Mouse (Mus musculus) brain, embryonic 18.5 days (tissue): ENCODE results near the gene Slc35c2.

Experiments
- DNase-seq: peaks from one replicate; pipeline ENCODE4 v3.0.0-alpha.2; 2012; ENCODE audit warnings: low read depth, low spot score

Gene Slc35c2

GRCm38 (mm10) chr2:165312381-165312780 lies 24.7 kb upstream of the Slc35c2 start:
- DNase-seq, result no peak

- DNase-seq, result no peak
Measured at GRCm38 (mm10) chr2:165311577-165311976, 23.9 kb upstream of the Slc35c2 start.

DNA sequence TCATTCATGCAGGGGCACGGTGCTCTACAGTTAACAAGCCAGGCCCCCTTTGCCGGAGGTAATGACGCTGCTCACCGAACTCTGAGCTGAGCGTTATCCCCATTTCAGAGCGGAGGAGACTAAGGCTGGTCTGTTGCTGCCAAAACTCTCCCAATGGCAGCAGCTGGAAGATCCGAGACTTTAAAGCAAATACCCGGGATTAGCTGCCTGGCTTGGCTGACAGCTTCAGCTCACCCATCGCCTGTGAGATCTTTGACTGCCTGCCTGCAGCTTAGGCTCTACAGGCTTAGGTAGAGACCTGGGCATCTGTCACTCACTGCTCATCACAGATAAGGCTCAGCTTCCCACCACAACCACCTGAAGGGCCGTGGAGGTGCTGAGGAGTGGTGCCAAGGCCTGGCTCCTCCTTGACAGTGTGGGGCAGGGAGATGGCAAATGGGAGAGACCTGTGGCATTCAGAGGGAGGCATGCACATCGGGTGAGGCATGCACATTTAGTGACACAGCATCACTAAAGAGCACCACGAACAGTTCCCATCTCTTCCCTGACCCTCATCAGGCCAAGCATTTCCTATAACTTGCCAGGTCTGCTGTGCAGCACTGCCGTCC lies 23.3 kb upstream of the Slc35c2 start:
- no peak for DNase-seq

DNA sequence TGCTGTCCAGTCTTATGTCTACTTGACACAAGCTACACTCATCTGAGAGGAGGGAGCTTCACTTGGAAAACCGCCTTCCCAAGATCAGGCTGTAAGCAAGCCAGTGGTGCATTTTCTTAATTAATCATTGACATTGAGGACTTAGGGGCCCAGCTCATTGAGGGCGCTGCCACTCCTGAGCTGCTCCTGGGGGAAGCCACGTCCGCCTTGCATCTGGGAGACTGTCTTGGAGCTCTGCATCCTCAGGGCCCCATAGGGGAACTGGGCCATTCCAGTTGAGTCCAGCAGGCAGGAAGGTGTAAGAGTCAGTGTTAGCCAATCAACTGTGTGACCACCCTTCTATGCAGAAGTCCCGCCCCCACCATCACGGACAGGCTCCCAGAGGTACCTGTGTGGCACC lies 20.1 kb upstream of the Slc35c2 start:
- no peak for DNase-seq

- DNase-seq, result no peak
Measured at GRCm38 (mm10) chr2:165305438-165305837, 17.8 kb upstream of the Slc35c2 start.

- no peak for DNase-seq
Measured at GRCm38 (mm10) chr2:165304819-165305218, 17.1 kb upstream of the Slc35c2 start.

GRCm38 (mm10) chr2:165303354-165304012 lies 15.8 kb upstream of the Slc35c2 start:
- no peak for DNase-seq

DNA sequence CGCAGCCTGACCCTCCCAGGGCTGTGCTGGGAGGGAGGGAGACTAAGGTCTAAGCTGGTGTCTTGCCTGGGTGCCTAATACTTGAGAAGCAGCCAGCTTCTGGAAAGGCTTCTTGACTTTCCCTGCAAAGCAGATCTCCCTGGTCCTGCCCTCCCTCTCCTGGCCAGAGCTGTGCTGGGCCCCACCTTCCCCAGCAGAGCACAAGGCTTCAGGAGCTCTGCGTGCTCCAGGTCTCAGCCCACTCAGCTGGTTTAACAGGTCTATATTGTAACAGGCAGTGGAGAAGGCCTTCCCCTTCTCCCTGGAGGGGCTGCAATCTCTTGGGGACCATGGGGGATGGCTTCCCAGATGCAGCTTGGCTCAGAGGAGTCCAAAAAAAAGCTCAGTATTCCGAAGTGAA lies 13.7 kb upstream of the Slc35c2 start:
- no peak for DNase-seq

DNA sequence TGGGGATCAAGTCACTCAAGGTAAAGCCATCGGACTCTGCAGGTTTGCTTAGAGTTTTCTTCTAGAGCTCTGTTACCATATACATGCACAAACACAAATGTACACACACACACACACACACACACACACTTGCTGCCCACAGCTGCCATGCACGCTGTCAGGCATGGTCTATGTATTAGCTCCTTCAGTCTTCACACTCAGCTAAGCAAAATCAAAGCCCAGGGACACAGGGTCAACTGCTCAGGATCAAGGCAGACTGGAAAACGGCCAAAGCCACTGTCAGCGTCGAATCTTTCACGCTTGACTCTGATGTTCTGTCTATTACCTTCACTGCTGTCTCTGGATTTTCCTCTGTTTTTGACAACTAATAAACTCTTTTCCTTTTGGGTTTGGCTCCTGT lies 13.2 kb upstream of the Slc35c2 start:
- no peak for DNase-seq

- DNase-seq, result no peak
Measured at GRCm38 (mm10) chr2:165300424-165300823, 12.8 kb upstream of the Slc35c2 start.

DNA sequence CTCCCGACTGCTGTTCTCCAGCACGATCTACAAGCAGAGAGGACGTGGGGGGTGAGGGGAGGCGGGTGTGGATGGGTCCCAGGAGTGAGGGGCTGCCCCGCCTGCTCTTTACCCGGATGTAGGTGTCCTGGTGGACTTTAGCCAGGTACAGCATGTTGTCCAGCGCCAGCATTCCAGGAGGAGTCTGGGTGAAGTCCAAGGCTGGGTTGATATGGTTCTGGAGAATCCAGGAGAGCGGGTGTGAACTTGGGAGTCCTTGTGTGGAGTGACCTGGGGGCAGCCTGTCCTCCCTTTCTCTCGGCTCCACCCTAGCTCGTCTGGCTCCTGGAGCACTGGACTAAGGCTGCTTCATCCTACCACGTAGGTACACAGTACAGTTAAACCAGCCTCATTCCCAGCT lies 9.8 kb upstream of the Slc35c2 start:
- no peak for DNase-seq

DNA sequence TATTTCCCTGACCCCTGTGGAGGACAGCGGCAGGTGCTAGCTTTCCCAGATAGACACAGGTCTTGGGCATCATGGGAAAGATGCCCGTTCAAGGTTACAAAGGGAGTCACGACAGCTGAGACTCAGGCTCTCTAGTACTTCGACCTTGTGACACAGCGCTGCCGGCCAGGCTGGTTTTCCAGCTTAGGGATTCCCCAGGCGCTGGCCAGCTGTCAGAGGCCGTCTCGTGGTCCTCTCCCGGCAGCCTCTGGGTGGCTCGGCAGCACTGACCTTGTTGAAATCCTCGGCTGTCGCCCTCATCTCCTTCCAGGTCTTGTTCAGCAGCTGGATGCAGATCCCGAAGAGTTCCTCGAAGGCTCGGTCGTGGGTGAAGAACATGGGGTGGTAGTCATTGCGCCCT lies 8.9 kb upstream of the Slc35c2 start:
- no peak for DNase-seq

- DNase-seq, result peak; percentile 86
Measured at GRCm38 (mm10) chr2:165288315-165289031, 804 bp upstream of the Slc35c2 start.

GRCm38 (mm10) chr2:165286361-165287201 lies 1.1 kb downstream of the Slc35c2 start:
- DNase-seq, result no peak

DNA sequence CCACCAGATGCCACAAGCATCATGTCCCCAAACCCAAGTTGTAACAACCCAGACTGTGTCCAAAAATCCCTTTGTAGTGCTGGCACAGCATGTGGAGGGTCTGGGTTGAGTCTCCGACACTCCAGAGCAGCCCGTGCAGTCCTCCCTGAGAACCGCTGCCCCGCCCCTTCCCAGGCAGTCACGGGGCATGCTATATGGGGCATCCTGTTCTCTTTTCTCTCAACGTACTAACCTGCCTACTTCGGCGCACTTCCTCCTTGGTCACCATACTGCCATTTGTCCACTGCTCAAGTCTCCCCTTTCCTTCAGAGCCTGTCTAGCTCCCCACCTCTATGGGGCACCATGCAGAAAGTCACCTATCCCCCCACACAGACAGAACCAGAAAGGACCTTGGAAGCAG lies 2.0 kb downstream of the Slc35c2 start:
- no peak for DNase-seq

DNA sequence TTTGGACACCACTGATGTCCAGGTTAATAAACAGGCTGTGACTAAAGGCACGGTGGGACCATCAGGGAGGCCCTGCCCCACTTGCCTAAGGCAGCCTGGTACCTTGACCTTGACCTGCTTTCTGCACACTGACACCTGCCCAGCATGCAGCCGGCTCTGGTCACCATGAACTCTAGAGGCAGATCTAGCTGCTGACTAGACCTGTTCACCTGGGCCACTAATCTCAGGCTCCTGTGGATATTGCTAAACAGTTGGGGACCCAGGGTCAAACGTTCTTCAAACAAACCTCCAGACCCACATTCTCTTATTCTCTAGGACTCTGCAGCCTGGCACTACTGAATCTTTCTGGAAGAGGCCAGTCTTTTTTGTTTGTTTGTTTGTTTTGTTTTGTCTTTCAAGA lies 2.6 kb downstream of the Slc35c2 start:
- no peak for DNase-seq

DNA sequence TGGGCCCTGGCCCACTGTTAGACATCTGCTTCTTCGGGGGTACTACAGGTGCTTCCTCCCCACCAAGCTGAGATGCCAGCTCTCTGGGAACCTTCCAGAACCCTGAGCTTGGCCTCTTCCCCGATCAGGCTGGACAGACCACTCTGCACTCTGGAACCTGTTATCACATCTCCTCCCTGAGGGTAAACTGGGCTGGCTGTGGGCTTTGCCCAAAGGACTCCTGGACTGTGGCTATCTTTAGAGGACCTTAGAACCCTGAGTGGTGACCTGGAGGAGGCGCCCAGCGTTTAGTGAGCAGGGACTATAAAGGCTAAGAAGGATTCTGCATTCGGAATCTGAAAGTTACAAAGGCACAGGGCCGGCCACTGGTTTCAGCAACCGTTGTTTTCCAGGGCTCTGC lies 3.3 kb downstream of the Slc35c2 start:
- no peak for DNase-seq

DNA sequence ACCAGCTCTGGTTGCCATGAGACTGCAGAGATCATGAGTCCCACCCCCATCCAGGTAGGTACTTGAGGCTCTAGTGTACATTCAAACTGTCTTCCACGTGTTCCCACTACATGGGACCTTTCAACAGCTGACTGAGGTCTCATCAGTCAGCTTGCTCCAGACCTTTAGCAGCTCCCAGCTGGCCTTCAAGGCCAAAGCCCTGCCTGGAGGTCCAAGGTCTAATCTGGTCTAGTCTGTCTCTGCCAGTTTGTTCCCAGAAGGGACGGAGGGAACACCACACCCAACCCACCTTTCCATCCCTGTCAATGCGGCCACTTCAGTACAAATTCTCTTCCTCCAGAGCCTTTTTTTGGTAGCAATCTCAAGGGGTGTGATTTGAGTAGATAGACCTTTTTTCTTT lies 4.0 kb downstream of the Slc35c2 start:
- DNase-seq, result no peak

GRCm38 (mm10) chr2:165281779-165282311 lies 5.8 kb downstream of the Slc35c2 start:
- DNase-seq, result no peak

DNA sequence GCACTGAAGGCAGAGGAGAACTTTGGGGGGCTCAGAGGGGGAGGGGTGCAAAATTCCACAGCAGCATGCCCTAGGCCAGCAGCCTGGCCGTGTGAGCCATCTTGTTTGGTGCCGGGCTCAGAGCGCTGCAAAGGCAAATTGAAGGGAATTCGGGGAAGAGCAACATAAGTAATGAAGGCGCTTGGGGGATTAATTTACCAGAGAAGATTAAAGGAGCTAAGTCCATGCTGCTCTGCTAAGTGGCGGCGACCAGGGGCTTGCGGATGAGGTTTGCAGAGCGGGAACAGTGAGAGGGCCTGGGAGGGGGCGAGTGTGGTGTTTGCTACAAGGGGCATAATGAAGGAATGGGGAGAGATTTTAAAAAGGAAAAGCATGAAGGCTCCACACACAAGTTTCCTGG lies 8.3 kb downstream of the Slc35c2 start:
- no peak for DNase-seq

- DNase-seq, result no peak
Measured at GRCm38 (mm10) chr2:165277188-165277740, 10.4 kb downstream of the Slc35c2 start.

- DNase-seq, result peak; percentile 73
Measured at GRCm38 (mm10) chr2:165275824-165276223, 11.8 kb downstream of the Slc35c2 start.
